Comparison of ENCODE assay signal across 27 mouse cellular contexts in the genomic region with DNA sequence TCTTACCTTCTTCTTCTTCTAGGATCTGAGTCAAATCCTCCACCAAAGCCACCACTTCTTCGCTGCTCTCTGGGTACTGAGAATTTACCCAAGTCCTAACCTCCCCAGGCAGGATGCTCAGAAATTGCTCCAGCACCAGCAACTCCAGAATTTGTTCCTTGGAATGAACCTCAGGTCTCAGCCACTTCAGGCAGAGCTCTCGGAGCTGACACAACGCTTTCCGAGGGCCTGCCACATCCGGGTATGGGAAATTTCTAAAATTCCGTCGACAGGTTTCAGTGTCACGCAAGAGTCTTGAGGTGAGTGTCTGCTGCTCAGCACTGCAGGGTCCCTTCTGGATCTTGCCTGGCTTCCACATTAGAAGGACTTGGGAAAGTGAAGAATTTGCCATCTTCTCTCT. TPM values are rescaled to one million over a fixed set of nuclear protein-coding genes. Genes with fewer than 3 reads are reported as not detected.
"Had no signal": no experiment of that assay in that cellular context is flagged by ENCODE, and none has a peak within 500 bp of the region (broad histone marks: within the 10 kb centered on the region; RNA-seq: fewer than 3 reads in every experiment).

No protein-coding gene starts in this region.

- DNase-seq: heart, postnatal 10 days; heart, postnatal 14 days; heart, postnatal 36 days; kidney, adult 11 months; kidney, adult 18-20 months; kidney, adult 2 months; kidney, adult 8-10 months; kidney, adult 9 months; kidney, postnatal 10 days; kidney, postnatal 14 days; kidney, postnatal 25 days; kidney, postnatal 36 days; kidney, postnatal 4 days; layer of hippocampus, adult 9-11 months; layer of hippocampus, postnatal 36 days had no signal

RNA-seq across cellular contexts. Expression of a gene that starts 24.6 kb away (rescaled TPM):
- total RNA-seq: heart, postnatal 10 days; heart, postnatal 14 days; heart, postnatal 25 days; heart, postnatal 36 days; hematopoietic stem cell, adult 5-6 weeks; hindbrain, postnatal 0 days; layer of hippocampus, adult 18-20 months; layer of hippocampus, adult 2 months; layer of hippocampus, adult 8-10 months; layer of hippocampus, postnatal 10 days; layer of hippocampus, postnatal 14 days; layer of hippocampus, postnatal 25 days; layer of hippocampus, postnatal 36 days; left cerebral cortex, adult 18-20 months; left cerebral cortex, adult 2 months; left cerebral cortex, adult 8-10 months had no signal
